Mouse (Mus musculus) naive thymus-derived CD4-positive, alpha-beta T cell, adult 2 months (primary cell): ENCODE data around the gene Nf1.

Source experiments
- DNase-seq: peaks from one replicate; pipeline ENCODE4 v3.0.0-alpha.2; 2011; ENCODE audit warnings: low read depth

Nf1 gene

DNA sequence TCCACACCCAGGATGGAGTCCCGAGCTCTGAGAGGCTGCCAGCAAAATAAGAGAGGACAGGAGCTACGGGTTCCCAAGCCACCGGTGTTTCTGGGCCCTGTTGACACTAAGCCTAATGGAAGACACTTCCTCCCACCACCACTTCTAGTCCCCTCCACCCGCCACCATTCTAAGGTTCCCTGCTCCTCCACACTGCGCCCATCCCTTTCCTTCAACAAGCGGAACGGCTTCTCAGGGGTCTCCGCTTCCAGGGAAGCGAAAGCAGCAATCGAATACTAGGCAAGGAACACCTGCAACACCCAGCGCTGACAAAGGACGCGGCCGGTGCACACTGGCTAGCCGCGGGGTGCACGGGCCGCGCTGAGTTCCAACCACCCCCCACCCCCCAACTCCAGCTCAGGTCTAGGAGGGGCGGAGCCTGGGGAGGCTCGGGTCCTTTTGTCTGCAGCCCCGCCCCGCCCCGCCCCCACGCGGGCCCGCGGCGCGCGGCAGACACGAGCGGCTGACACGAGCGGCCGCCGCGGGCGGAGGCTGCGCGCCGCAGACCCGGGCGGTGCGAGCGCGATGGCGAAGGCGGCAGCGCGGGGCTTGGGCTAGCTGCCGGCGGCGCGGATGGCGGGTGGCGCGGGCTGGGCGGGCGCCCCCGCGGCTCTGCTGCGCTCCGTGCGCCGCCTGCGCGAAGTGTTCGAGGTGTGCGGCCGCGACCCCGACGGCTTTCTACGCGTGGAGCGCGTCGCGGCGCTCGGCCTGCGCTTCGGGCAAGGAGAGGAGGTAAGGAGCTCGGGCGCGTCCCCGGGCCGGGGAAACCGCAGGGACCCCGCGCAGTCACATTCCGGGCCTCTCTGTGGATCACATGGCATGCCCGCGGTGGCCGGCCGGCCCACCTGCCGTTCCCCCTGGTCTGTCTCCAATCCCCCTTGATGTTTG is 251.4 kb downstream of the Nf1 start, which contains the start of gene Rab11fip4:
TSS of gene Rab11fip4 (plus strand) at position 549 of the 927 bp plus-strand sequence.
- peak; percentile 78 for DNase-seq

- peak; percentile 40 for DNase-seq
Measured at GRCm38 (mm10) chr11:79591591-79591975, 252.1 kb downstream of the Nf1 start.

GRCm38 (mm10) chr11:79593495-79593894 is 254.0 kb downstream of the Nf1 start:
- DNase-seq, result no peak

DNA sequence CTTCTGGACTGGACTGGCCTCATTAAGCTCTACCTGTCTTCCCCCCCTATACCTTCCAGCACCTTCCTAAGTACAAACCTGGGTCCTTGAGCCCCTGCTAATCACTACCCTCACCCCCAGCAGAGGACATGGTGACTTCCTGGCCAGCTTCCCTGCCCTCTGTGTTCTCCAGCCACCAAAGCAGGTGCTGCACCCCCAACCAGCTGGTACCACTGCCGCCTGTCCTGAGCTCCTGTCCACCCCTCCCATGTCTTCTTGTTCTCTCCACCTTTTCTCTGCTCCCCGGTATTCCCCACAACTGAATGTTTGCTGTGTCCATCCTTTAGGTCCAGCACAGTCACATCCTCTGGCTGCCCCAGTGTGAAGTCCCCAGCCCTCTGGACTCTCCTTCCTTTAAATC is 271.0 kb downstream of the Nf1 start:
- DNase-seq, result no peak

GRCm38 (mm10) chr11:79611011-79611666 is 271.6 kb downstream of the Nf1 start:
- peak; percentile 65 for DNase-seq

GRCm38 (mm10) chr11:79612046-79612600 is 272.6 kb downstream of the Nf1 start:
- peak; percentile 71 for DNase-seq

DNA sequence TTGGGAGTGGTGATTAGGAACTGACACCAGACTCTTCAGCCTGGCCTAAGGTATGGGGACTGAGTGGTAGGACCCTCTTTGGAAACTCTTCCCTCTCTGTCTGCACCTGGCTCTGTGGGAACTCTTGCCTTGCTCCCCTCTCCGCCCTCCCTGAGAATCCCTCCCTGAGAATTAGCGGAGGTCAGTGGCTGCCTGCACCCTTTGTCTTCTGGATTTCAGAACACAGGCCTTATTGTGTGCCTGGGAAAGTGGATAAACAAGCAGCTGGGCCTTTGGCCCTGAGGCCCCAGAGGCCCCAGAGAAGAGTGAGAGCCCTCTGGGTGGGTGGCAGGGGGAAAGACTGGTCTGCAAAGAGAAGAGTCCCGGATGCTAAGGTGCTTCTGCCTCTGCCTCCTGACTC is 273.6 kb downstream of the Nf1 start:
- no peak for DNase-seq

DNA sequence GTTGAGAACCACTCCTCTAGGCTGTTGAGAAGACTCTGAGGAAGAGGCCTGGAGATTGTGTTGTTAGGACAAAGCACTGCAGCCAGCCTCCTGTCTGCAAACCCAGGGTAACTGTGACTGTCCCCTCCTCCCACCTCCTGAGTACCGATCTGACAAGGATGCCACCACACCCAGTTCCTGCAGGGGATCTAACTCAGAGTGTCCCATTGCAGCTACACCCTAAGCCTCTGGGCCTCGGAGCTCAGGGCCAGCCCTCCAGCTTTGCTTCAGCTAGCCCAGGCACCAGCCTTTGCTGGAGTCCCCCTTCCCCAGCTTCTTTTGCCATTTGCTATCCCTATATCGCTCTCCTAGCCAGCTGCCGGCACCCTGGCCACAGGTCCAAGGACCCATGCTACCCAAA is 274.2 kb downstream of the Nf1 start:
- peak; percentile 42 for DNase-seq

DNA sequence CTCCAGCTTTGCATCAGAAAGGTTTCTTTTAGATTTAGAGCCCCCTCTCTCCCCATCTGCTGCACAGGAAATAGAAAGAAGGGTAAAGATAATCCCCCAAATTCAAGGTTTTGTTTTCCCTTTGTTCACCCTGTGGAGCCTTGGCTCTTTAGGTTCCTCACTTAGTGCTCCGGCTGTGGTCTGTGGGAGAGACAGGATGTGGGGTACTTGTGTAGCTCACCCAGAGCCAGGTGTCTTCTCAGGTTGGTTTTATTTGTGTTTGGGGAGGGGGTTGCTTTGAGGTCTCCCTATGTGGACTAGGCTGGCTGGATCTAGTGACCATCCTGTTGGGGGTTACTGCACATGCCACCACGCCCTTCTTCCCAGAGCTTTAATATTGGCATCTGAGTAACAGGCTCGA is 275.4 kb downstream of the Nf1 start:
- peak; percentile 79 for DNase-seq

DNA sequence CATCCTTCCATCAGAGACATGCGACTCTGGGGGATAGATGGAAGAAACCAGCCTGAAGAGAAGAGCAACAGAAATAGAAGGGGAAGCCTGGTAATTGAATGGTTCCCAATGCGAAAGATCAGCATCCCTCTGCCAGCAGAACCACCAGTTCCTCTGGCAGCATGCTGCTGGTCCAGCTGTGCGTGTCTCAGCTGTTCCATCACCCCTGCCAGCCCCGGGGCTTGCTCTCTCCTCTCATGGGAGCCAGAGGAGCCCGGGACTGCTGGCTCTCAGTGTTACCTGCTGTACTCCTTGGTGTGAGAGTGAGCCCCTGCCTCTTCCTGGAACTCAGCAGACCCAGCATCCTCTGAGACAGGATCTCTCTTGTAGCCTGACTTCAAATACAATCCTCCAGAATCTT is 276.4 kb downstream of the Nf1 start:
- DNase-seq, result peak; percentile 32

GRCm38 (mm10) chr11:79617991-79618390 is 278.5 kb downstream of the Nf1 start:
- no peak for DNase-seq

DNA sequence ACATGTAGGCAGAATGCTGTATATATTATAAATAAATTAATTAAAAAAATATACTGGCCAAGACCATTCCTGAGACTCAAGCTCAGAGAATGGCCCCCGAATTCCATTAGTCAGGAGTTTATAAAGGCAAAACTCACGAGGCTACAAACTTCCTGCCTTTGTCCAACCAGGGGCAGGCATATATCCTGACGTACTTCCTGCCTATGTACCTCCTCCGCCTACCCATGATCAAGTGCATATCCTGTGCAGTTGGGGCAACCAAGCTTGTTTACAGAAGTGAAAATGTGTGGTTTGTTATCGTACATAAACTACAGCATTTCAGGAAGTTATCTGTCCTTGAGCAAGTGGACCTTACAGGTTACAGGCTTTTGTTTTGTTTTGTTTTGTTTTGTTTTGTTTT is 283.5 kb downstream of the Nf1 start:
- peak; percentile 77 for DNase-seq

- DNase-seq, result peak; percentile 80
Measured at GRCm38 (mm10) chr11:79624801-79625302, 285.4 kb downstream of the Nf1 start.

- DNase-seq, result peak; percentile 69
Measured at GRCm38 (mm10) chr11:79628716-79629115, 289.2 kb downstream of the Nf1 start.

DNA sequence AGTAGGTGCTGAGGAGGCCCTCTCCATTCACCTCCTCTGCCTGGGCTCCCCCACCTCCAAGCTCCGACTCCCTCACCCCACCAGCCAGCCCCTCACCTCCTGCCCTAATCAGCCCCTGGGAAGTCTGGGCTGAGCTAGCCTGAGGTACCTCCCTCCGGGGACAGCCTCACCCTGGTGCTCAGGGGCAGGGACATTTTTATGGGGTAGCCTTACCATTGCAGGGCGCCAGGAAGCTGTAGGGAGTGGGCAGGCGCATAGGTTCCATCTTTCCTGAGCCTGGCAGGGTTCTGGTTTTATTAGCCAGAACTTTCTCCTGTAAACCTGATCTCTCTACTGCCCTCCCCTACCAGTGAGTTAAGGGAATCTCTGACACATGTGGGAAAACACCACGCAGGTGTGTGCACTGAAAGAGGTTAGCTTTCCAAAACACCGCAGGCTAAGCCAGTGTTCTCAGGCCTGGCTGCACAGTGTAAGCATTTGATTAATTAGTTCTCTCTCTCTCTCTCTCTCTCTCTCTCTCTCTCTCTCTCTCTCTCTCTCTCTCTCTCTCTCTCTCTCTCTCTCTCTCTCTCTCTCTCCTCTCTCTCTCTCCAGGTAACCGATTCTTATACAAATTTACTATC is 290.4 kb downstream of the Nf1 start:
- no peak for DNase-seq

DNA sequence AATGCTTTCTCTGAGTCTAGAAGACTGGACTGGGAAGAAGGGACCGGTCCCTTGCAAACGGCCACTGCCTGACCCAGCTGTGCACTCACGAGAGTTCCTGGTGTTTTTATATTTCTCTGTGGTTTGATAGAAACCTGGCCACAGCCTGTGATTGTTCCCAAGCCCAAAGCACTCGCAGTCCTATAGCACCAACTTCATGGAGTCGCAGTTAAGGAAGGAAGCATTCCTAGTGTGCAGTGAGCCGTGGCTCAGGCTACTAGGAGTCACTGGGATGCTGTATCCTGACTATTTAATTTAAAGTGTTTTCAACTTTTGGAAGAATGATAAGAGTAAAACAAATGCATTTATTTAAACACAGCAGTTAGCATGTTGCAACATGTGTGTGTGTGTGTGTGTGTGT is 291.0 kb downstream of the Nf1 start:
- DNase-seq, result no peak
